Mouse (Mus musculus) heart, embryonic 11.5 days (tissue): ENCODE data around the gene Fam228b. TPM values are rescaled to one million over a fixed set of nuclear protein-coding genes. Genes with fewer than 3 reads are reported as not detected.
"Not testable (repeated sequence)": the region's sequence is repeated elsewhere in the genome, so short reads cannot be mapped to it uniquely, and the experiment has no call there.

Source experiments
- ATAC-seq: fragments of 200-750 bp; cut with Nextera tagmentation; replicated peaks from 2 replicates; pipeline ENCODE4 v1.8.0; 2017; ENCODE audit warnings: moderate library complexity; ENCODE audit not compliant: insufficient number of reproducible peaks, low FRiP score, low TSS enrichment
- H3K27ac ChIP-seq: fragments of 300-500 bp; sonication (generic); 2 replicates; pipeline ENCODE4 v1.5.1; 2014; ENCODE audit warnings: mild to moderate bottlenecking, low read depth, low read length
- H3K27me3 ChIP-seq: fragments of 300-500 bp; sonication (generic); 2 replicates; pipeline ENCODE4 v1.6.1; 2014; ENCODE audit warnings: mild to moderate bottlenecking, low read length, mixed read lengths; ENCODE audit not compliant: control insufficient read depth, insufficient read depth
- H3K36me3 ChIP-seq: fragments of 300-500 bp; sonication (generic); 2 replicates; pipeline ENCODE4 v1.6.1; 2014; ENCODE audit warnings: mild to moderate bottlenecking, low read length, moderate library complexity, mixed read lengths; ENCODE audit not compliant: control insufficient read depth, insufficient read depth
- H3K4me1 ChIP-seq: fragments of 300-500 bp; sonication (generic); 2 replicates; pipeline ENCODE4 v1.6.1; 2014; ENCODE audit warnings: low read length; ENCODE audit not compliant: control insufficient read depth, insufficient read depth
- H3K4me2 ChIP-seq: fragments of 300-500 bp; sonication (generic); 2 replicates; pipeline ENCODE4 v1.6.1; 2014; ENCODE audit warnings: mild to moderate bottlenecking, moderate library complexity
- H3K4me3 ChIP-seq: fragments of 300-500 bp; sonication (generic); 2 replicates; pipeline ENCODE4 v1.5.1; 2014; ENCODE audit warnings: low read depth, low read length
- H3K9ac ChIP-seq: fragments of 300-500 bp; sonication (generic); 2 replicates; pipeline ENCODE4 v1.6.1; 2014; ENCODE audit warnings: mild to moderate bottlenecking, low read depth, low read length, moderate library complexity
- H3K9me3 ChIP-seq: fragments of 300-500 bp; sonication (generic); replicated peaks from 2 replicates; pipeline ENCODE4 v1.6.1; 2016; ENCODE audit warnings: low read length; ENCODE audit not compliant: control insufficient read depth
- WGBS: fragments of 180-500 bp; shearing (Covaris S2); extraction: QIAGEN DNeasy Blood & Tissue Kit; methylation state at CpG from one replicate; pipeline ENCODE4 v1.1.7; 2014; ENCODE audit not compliant: insufficient replicate concordance; 5-methylcytosine and 5-hydroxymethylcytosine counted together
- polyA plus RNA-seq: library from polyadenylated mRNA; unstranded; fragments of >200 nt; fragmentation: Nextera tagmentation; extraction: Ambion mirVana; gene quantifications from 2 replicates; pipeline ENCODE4 v1.2.1, GENCODE M21; 2014

The Fam228b gene
- polyA plus RNA-seq = 1.1 and 2.6 TPM in 2 replicates

- Histone ChIP-seq H3K36me3 (no peaks in the 10 kb centered on the region), H3K27me3 (no peaks in the 10 kb centered on the region), H3K9ac (peak within 1 kb of the TSS; percentile 93), H3K4me1 (no peaks in the 10 kb centered on the region), H3K27ac (peak within 1 kb of the TSS; percentile 85), H3K4me2 (peak within 1 kb of the TSS; percentile 86), H3K9me3 (no peaks in the 10 kb centered on the region), H3K4me3 (peak within 1 kb of the TSS; percentile 67)
- peak; percentile 97 for ATAC-seq
- 4% methylated on average over 61 of the region's 61 CpGs for WGBS
Observed at GRCm38 (mm10) chr12:4768492-4769332, at the start of gene Fam228b, which contains the start of gene Pfn4. Fam228b (minus strand) TSS chr12:4769267. Pfn4 (plus strand) TSS chr12:4769022.

- Histone ChIP-seq H3K4me3 (peak within 1 kb of the TSS; percentile 91), H3K36me3 (peaks cover 3% of the 10 kb centered on the region; the same call in 1 of the 2 replicates), H3K4me2 (peak within 1 kb of the TSS; percentile 94), H3K9ac (peak within 1 kb of the TSS; percentile 82), H3K27me3 (no peaks in the 10 kb centered on the region), H3K4me1 (0 out of 2 replicates have a peak, but pooled peaks cover 3% of the 10 kb centered on the region), H3K9me3 (no peaks in the 10 kb centered on the region), H3K27ac (peak within 1 kb of the TSS; percentile 75)
- WGBS = under 1% methylated on average over 49 of the region's 49 CpGs
- ATAC-seq = peak; percentile 92
Observed at GRCm38 (mm10) chr12:4817361-4818101, 48.5 kb upstream of the Fam228b start, which contains the start of gene Sf3b6. Sf3b6 (plus strand) TSS chr12:4817544.

- Histone ChIP-seq H3K36me3 (peaks cover 3% of the 10 kb centered on the region; the same call in 1 of the 2 replicates), H3K4me3 (peak overlapping the region; percentile 91), H3K27me3 (no peaks in the 10 kb centered on the region), H3K9ac (peak overlapping the region; percentile 75), H3K4me1 (0 out of 2 replicates have a peak, but pooled peaks cover 3% of the 10 kb centered on the region), H3K9me3 (no peaks in the 10 kb centered on the region), H3K27ac (peak overlapping the region; percentile 71), H3K4me2 (peak overlapping the region; percentile 94)
- peak; percentile 43 for ATAC-seq
- WGBS = 8% methylated on average over 24 of the region's 24 CpGs
Observed at GRCm38 (mm10) chr12:4816680-4817360, 47.8 kb upstream of the Fam228b start.

- H3K9me3 ChIP-seq = no peaks in the 10 kb centered on the region
- no peaks in the 10 kb centered on the region for H3K36me3 ChIP-seq
- H3K27me3 ChIP-seq = no peaks in the 10 kb centered on the region
- H3K27ac ChIP-seq = no peak overlapping the region
- WGBS = 77% methylated on average over 4 of the region's 4 CpGs
- no peak overlapping the region for H3K4me3 ChIP-seq
- no peak for ATAC-seq
- H3K4me2 ChIP-seq = no peak overlapping the region
- 0 out of 2 replicates have a peak, but pooled peaks cover 3% of the 10 kb centered on the region for H3K4me1 ChIP-seq
- H3K9ac ChIP-seq = no peak overlapping the region
Observed at GRCm38 (mm10) chr12:4813636-4814035, 44.6 kb upstream of the Fam228b start.

GRCm38 (mm10) chr12:4811705-4812104, 42.6 kb upstream of the Fam228b start:
- H3K4me2 ChIP-seq = no peak overlapping the region
- no peaks in the 10 kb centered on the region for H3K9me3 ChIP-seq
- no peaks in the 10 kb centered on the region for H3K27me3 ChIP-seq
- no peaks in the 10 kb centered on the region for H3K36me3 ChIP-seq
- 0 out of 2 replicates have a peak, but pooled peaks cover 3% of the 10 kb centered on the region for H3K4me1 ChIP-seq
- WGBS = 54% methylated on average over 3 of the region's 3 CpGs
- no peak overlapping the region for H3K9ac ChIP-seq
- no peak overlapping the region for H3K27ac ChIP-seq
- ATAC-seq = no peak
- no peak overlapping the region for H3K4me3 ChIP-seq

GRCm38 (mm10) chr12:4811036-4811435, 42.0 kb upstream of the Fam228b start:
- 74% methylated on average over 4 of the region's 4 CpGs for WGBS
- Histone ChIP-seq H3K4me2 (no peak overlapping the region), H3K4me1 (no peaks in the 10 kb centered on the region), H3K9me3 (no peaks in the 10 kb centered on the region), H3K4me3 (no peak overlapping the region), H3K27ac (no peak overlapping the region), H3K27me3 (no peaks in the 10 kb centered on the region), H3K9ac (no peak overlapping the region), H3K36me3 (no peaks in the 10 kb centered on the region)
- no peak for ATAC-seq

- ATAC-seq, H3K27me3 ChIP-seq, H3K4me3 ChIP-seq, H3K36me3 ChIP-seq, H3K9me3 ChIP-seq, H3K4me1 ChIP-seq, H3K9ac ChIP-seq, H3K4me2 ChIP-seq, H3K27ac ChIP-seq: not testable (repeated sequence)
- WGBS = 76% methylated on average over 6 of the region's 6 CpGs
Observed at GRCm38 (mm10) chr12:4797471-4797870, 28.4 kb upstream of the Fam228b start.

- no peak for ATAC-seq
- no peak overlapping the region for H3K27ac ChIP-seq
- no peak overlapping the region for H3K9ac ChIP-seq
- no peaks in the 10 kb centered on the region for H3K9me3 ChIP-seq
- H3K4me1 ChIP-seq = no peaks in the 10 kb centered on the region
- no peaks in the 10 kb centered on the region for H3K27me3 ChIP-seq
- no peak overlapping the region for H3K4me3 ChIP-seq
- no peaks in the 10 kb centered on the region for H3K36me3 ChIP-seq
- 83% methylated on average over 1 of the region's 1 CpGs for WGBS
- no peak overlapping the region for H3K4me2 ChIP-seq
Observed at GRCm38 (mm10) chr12:4793718-4794117, 24.7 kb upstream of the Fam228b start.
